Mouse (Mus musculus): Measurements from ENCODE around the gene Sephs1. TPM values are rescaled to one million over a fixed set of nuclear protein-coding genes. Genes with fewer than 3 reads are reported as not detected.

The Sephs1 gene
- total and polyA plus RNA-seq, 3 experiments, result 36.9 to 40.4 TPM; not detected in 1

DNA sequence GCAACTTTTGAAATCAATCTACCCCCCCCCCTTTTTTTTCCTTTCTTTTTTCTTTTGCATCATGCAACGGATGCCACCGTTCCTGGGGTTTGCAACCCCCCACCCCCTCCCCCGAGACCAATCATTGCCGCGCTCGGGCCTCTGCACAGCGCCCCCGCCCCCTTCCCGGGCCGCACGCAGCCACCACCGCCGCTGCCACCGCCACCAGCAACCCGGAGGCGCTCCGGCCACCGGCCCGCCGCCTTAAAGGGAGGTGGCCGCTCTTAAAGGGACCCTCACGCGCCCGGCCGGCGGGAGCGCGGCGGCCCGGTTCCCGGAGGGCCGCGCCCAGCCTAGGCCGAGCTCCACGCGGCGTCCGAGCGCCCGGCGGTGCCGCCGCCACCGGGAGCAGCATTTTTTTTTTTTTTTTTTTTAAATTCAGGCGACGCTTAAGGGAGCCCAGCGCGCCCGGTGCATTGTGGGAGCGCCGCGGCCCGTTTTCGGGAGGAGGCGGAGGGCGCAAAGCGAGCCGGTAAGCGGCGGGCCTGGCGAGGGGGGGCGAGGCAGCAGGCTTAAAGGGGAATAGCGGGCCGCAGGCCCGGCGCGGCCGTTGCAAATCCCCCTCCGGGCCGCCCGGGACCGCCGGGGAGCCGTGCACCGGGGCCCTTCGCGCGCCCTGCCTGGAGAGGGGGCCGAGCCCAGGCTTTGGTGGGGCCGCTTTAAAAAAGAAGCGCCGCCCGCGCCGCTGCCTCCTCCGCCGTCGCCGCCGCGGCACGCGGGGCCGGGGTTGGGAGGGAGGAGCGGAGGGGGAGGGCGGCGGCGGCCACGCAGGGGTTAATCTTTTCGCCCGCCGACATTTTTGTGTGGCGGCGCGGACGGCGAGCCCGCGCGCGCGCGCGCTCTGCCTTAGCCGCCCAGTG lies at the start of gene Sephs1 (continued):
- TF ChIP-seq CHD2 (IDR thresholded peaks at IDR 0.05; ENCODE audit: low read length) (no peak), GATA1 (IDR thresholded peaks at IDR 0.05; ENCODE audit: low read depth, low read length) (no peak), RCOR1 (IDR thresholded peaks at IDR 0.05; ENCODE audit: low read depth, low read length) (0 out of 2 replicates have a peak, but pooled peaks have one; percentile 21), E2F4 (IDR thresholded peaks at IDR 0.05; ENCODE audit: borderline replicate concordance, low read depth, low read length) (no peak), MEF2A (IDR thresholded peaks at IDR 0.05; ENCODE audit: extremely low read depth, insufficient replicate concordance, low read depth, low read length, poor library complexity, severe bottlenecking) (no peak)

DNA sequence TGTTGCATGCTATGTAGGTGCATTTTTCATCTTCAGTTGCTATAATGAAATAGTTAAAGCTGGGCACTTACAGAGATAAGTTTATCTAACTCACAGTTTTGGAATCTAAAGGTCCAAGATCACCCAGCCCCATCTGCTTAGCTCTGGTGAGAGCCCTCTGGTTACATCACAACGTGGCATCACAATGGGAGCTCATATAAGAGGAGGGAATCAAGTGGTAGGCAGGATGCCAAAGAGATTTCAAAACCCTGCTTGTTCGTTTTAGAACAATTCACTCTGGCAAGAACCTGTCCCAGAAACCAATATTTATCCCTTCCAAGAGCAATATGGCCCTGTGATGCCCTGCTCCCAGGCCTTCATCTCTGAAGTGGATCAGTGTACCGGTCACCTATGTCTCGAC lies 49.2 kb upstream of the Sephs1 start:
- H3K27ac ChIP-seq (ENCODE audit: control insufficient read depth, low read depth, low read length), result no peak overlapping the region
- no peaks in the 10 kb centered on the region for H3K9me3 ChIP-seq (replicated peaks; ENCODE audit: insufficient read depth, low read length)
- H3K4me3 ChIP-seq (ENCODE audit: control insufficient read depth in 1 of 2, insufficient read depth in 1 of 2, low read depth in 2 of 2, low read length in 2 of 2), result no peak overlapping the region
- H3K27me3 ChIP-seq (ENCODE audit: control insufficient read depth in 1 of 2, insufficient read depth in 2 of 2, low read length in 2 of 2), result no peaks in the 10 kb centered on the region; a peak in 2 of 4 replicates
- H3K4me1 ChIP-seq (ENCODE audit: control insufficient read depth in 1 of 2, insufficient read depth in 2 of 2, low read length in 2 of 2), result peaks cover 1 to 18% of the 10 kb centered on the region in 2 experiments; a peak in 2 of 4 replicates
- H3K79me2 ChIP-seq (ENCODE audit: control insufficient read depth, insufficient read depth, low read length, poor library complexity), result no peaks in the 10 kb centered on the region
- DNase-seq (ENCODE audit: low read depth, low spot score), result peak; percentile 4
- no peak for TF ChIP-seq MAFK (IDR thresholded peaks at IDR 0.05; ENCODE audit: borderline replicate concordance, low read depth, low read length)
- peaks cover 0 to 15% of the 10 kb centered on the region in 2 experiments; a peak in 2 of 4 replicates for H3K36me3 ChIP-seq (ENCODE audit: control insufficient read depth in 1 of 2, insufficient read depth in 2 of 2, low read length in 2 of 2)
- H3K9ac ChIP-seq (ENCODE audit: control insufficient read depth, low read depth, low read length, poor library complexity, severe bottlenecking), result no peak overlapping the region

- Histone ChIP-seq H3K9ac (ENCODE audit: control insufficient read depth, low read depth, low read length, poor library complexity, severe bottlenecking) (no peak overlapping the region), H3K27ac (ENCODE audit: control insufficient read depth, low read depth, low read length) (no peak overlapping the region), H3K4me3 (ENCODE audit: control insufficient read depth in 1 of 2, insufficient read depth in 1 of 2, low read depth in 2 of 2, low read length in 2 of 2) (no peak overlapping the region), H3K9me3 (replicated peaks; ENCODE audit: insufficient read depth, low read length) (no peaks in the 10 kb centered on the region), H3K79me2 (ENCODE audit: control insufficient read depth, insufficient read depth, low read length, poor library complexity) (no peaks in the 10 kb centered on the region), H3K4me1 (ENCODE audit: control insufficient read depth in 1 of 2, insufficient read depth in 2 of 2, low read length in 2 of 2) (no peaks in the 10 kb centered on the region), H3K36me3 (ENCODE audit: control insufficient read depth in 1 of 2, insufficient read depth in 2 of 2, low read length in 2 of 2) (no peaks in the 10 kb centered on the region), H3K27me3 (ENCODE audit: control insufficient read depth in 1 of 2, insufficient read depth in 2 of 2, low read length in 2 of 2) (peaks cover 7 to 11% of the 10 kb centered on the region in 2 experiments)
- no peak for TF ChIP-seq USF1 (IDR thresholded peaks at IDR 0.05; ENCODE audit: low read depth, low read length)
- no peak for DNase-seq (ENCODE audit: low read depth, low spot score)
Observed at GRCm38 (mm10) chr2:4849449-4849848, 31.9 kb upstream of the Sephs1 start.

GRCm38 (mm10) chr2:4857186-4857585 lies 24.2 kb upstream of the Sephs1 start:
- H3K27ac ChIP-seq (ENCODE audit: control insufficient read depth, low read depth, low read length), result no peak overlapping the region
- H3K9ac ChIP-seq (ENCODE audit: control insufficient read depth, low read depth, low read length, poor library complexity, severe bottlenecking), result no peak overlapping the region
- no peaks in the 10 kb centered on the region; a peak in 1 of 4 replicates for H3K4me1 ChIP-seq (ENCODE audit: control insufficient read depth in 1 of 2, insufficient read depth in 2 of 2, low read length in 2 of 2)
- no peaks in the 10 kb centered on the region for H3K79me2 ChIP-seq (ENCODE audit: control insufficient read depth, insufficient read depth, low read length, poor library complexity)
- peak; percentile 54 for DNase-seq (ENCODE audit: low read depth, low spot score)
- TF ChIP-seq GABPA (IDR thresholded peaks at IDR 0.05; ENCODE audit: low read depth, low read length), result no peak
- no peak for TF ChIP-seq HCFC1 (IDR thresholded peaks at IDR 0.05; ENCODE audit: low read depth, low read length)
- no peak for TF ChIP-seq GATA1 (IDR thresholded peaks at IDR 0.05; ENCODE audit: low read depth, low read length)
- no peak for TF ChIP-seq POLR2AphosphoS2 (IDR thresholded peaks at IDR 0.05; ENCODE audit: low read length)
- TF ChIP-seq E2F4 (IDR thresholded peaks at IDR 0.05; ENCODE audit: borderline replicate concordance, low read depth, low read length), result no peak
- no peak for TF ChIP-seq ELF1 (IDR thresholded peaks at IDR 0.05; ENCODE audit: low read depth, low read length)
- TF ChIP-seq UBTF (IDR thresholded peaks at IDR 0.05; ENCODE audit: borderline replicate concordance, insufficient read depth, low read depth, low read length), result no peak
- TF ChIP-seq MAX (IDR thresholded peaks at IDR 0.05; ENCODE audit: low read length), result no peak
- TF ChIP-seq CHD2 (IDR thresholded peaks at IDR 0.05; ENCODE audit: low read length), result no peak
- TF ChIP-seq MXI1 (IDR thresholded peaks at IDR 0.05; ENCODE audit: low read depth, low read length), result no peak
- no peak for TF ChIP-seq SIN3A (IDR thresholded peaks at IDR 0.05; ENCODE audit: low read length)
- TF ChIP-seq RAD21 (IDR thresholded peaks at IDR 0.05; ENCODE audit: low read depth, low read length), result no peak
- TF ChIP-seq MYB (IDR thresholded peaks at IDR 0.05; ENCODE audit: low read depth, low read length), result no peak
- TF ChIP-seq SMC3 (IDR thresholded peaks at IDR 0.05; ENCODE audit: low read depth, low read length), result no peak
- no peak for TF ChIP-seq ZKSCAN1 (IDR thresholded peaks at IDR 0.05; ENCODE audit: low read depth, low read length)
- no peak for TF ChIP-seq ZMIZ1 (IDR thresholded peaks at IDR 0.05; ENCODE audit: low read depth, low read length)
- TF ChIP-seq MYC (IDR thresholded peaks at IDR 0.05; ENCODE audit: low read depth, low read length), result no peak
- TF ChIP-seq TBP (IDR thresholded peaks at IDR 0.05; ENCODE audit: low read depth, low read length), result no peak
- no peak for TF ChIP-seq RCOR1 (IDR thresholded peaks at IDR 0.05; ENCODE audit: low read depth, low read length)
- peaks cover 5 to 7% of the 10 kb centered on the region in 2 experiments for H3K27me3 ChIP-seq (ENCODE audit: control insufficient read depth in 1 of 2, insufficient read depth in 2 of 2, low read length in 2 of 2)
- no peak overlapping the region for H3K4me3 ChIP-seq (ENCODE audit: control insufficient read depth in 1 of 2, insufficient read depth in 1 of 2, low read depth in 2 of 2, low read length in 2 of 2)
- H3K9me3 ChIP-seq (replicated peaks; ENCODE audit: insufficient read depth, low read length), result no peaks in the 10 kb centered on the region
- no peaks in the 10 kb centered on the region for H3K36me3 ChIP-seq (ENCODE audit: control insufficient read depth in 1 of 2, insufficient read depth in 2 of 2, low read length in 2 of 2)
